Mouse (Mus musculus): ENCODE data around the gene Ntn1. TPM values are rescaled to one million over a fixed set of nuclear protein-coding genes. Genes with fewer than 3 reads are reported as not detected.

Gene Ntn1
- polyA plus RNA-seq, 1 experiment from 2014 or later, result 10.2 TPM

GRCm38 (mm10) chr11:68290631-68291030 lies 110.0 kb downstream of the Ntn1 start:
- 14% methylated on average over 8 of the region's 8 CpGs for WGBS
- H3K36me3 ChIP-seq, result no peaks in the 10 kb centered on the region
- H3K9me3 ChIP-seq, result no peaks in the 10 kb centered on the region
- H3K4me1 ChIP-seq (replicated peaks), result peaks cover 47% of the 10 kb centered on the region
- no peak overlapping the region for H3K27ac ChIP-seq
- H3K27me3 ChIP-seq, result peaks cover 70% of the 10 kb centered on the region
- peak overlapping the region; percentile 35 for H3K4me2 ChIP-seq
- H3K9ac ChIP-seq (replicated peaks), result no peak overlapping the region
- H3K4me3 ChIP-seq (replicated peaks), result no peak overlapping the region
- ATAC-seq (ENCODE audit: insufficient number of reproducible peaks, insufficient read depth, low FRiP score, low TSS enrichment, low read depth), result no peak

- H3K9ac ChIP-seq (replicated peaks), result no peak overlapping the region
- no peaks in the 10 kb centered on the region for H3K9me3 ChIP-seq
- H3K4me2 ChIP-seq, result no peak overlapping the region
- no peak overlapping the region for H3K27ac ChIP-seq
- no peaks in the 10 kb centered on the region for H3K36me3 ChIP-seq
- H3K4me3 ChIP-seq (replicated peaks), result no peak overlapping the region
- H3K27me3 ChIP-seq, result peaks cover 56% of the 10 kb centered on the region
- peaks cover 53% of the 10 kb centered on the region for H3K4me1 ChIP-seq (replicated peaks)
- 74% methylated on average over 5 of the region's 5 CpGs for WGBS
- no peak for ATAC-seq (ENCODE audit: insufficient number of reproducible peaks, insufficient read depth, low FRiP score, low TSS enrichment, low read depth)
Measured at GRCm38 (mm10) chr11:68287331-68287730, 113.3 kb downstream of the Ntn1 start.

- no peak overlapping the region for H3K27ac ChIP-seq
- H3K36me3 ChIP-seq, result no peaks in the 10 kb centered on the region
- 53% methylated on average over 10 of the region's 10 CpGs for WGBS
- peaks cover 49% of the 10 kb centered on the region for H3K4me1 ChIP-seq (replicated peaks)
- H3K9ac ChIP-seq (replicated peaks), result no peak overlapping the region
- H3K4me3 ChIP-seq (replicated peaks), result no peak overlapping the region
- no peak overlapping the region for H3K4me2 ChIP-seq
- ATAC-seq (ENCODE audit: insufficient number of reproducible peaks, insufficient read depth, low FRiP score, low TSS enrichment, low read depth), result peak; percentile 65; the same call in 1 of the 2 replicates
- H3K27me3 ChIP-seq, result peaks cover 45% of the 10 kb centered on the region
- no peaks in the 10 kb centered on the region for H3K9me3 ChIP-seq
Measured at GRCm38 (mm10) chr11:68286142-68286808, 114.3 kb downstream of the Ntn1 start.

- 42% methylated on average over 3 of the region's 3 CpGs for WGBS
Measured at GRCm38 (mm10) chr11:68285754-68286141, 114.9 kb downstream of the Ntn1 start.

GRCm38 (mm10) chr11:68280001-68280510 lies 120.6 kb downstream of the Ntn1 start:
- Histone ChIP-seq H3K9me3 (no peaks in the 10 kb centered on the region), H3K4me1 (replicated peaks) (peaks cover 30% of the 10 kb centered on the region), H3K36me3 (no peaks in the 10 kb centered on the region), H3K27me3 (peaks cover 26% of the 10 kb centered on the region), H3K4me2 (no peak overlapping the region), H3K9ac (replicated peaks) (no peak overlapping the region), H3K27ac (no peak overlapping the region), H3K4me3 (replicated peaks) (no peak overlapping the region)
- ATAC-seq (ENCODE audit: insufficient number of reproducible peaks, insufficient read depth, low FRiP score, low TSS enrichment, low read depth), result no peak
- 66% methylated on average over 10 of the region's 10 CpGs for WGBS

More at GRCm38 (mm10) chr11:68285754-68286141, 114.9 kb downstream of the Ntn1 start:
- Histone ChIP-seq H3K4me3 (replicated peaks) (no peak overlapping the region), H3K9me3 (no peaks in the 10 kb centered on the region), H3K4me2 (no peak overlapping the region), H3K9ac (replicated peaks) (no peak overlapping the region), H3K27ac (no peak overlapping the region), H3K36me3 (no peaks in the 10 kb centered on the region), H3K27me3 (peaks cover 40% of the 10 kb centered on the region), H3K4me1 (replicated peaks) (peaks cover 49% of the 10 kb centered on the region)
- ATAC-seq (ENCODE audit: insufficient number of reproducible peaks, insufficient read depth, low FRiP score, low TSS enrichment, low read depth), result no peak

- H3K27ac ChIP-seq, result no peak overlapping the region
- peaks cover 30% of the 10 kb centered on the region for H3K27me3 ChIP-seq
- H3K36me3 ChIP-seq, result no peaks in the 10 kb centered on the region
- 33% methylated on average over 6 of the region's 7 CpGs for WGBS
- H3K9me3 ChIP-seq, result no peaks in the 10 kb centered on the region
- peaks cover 30% of the 10 kb centered on the region for H3K4me1 ChIP-seq (replicated peaks)
- H3K9ac ChIP-seq (replicated peaks), result no peak overlapping the region
- H3K4me2 ChIP-seq, result no peak overlapping the region
- no peak overlapping the region for H3K4me3 ChIP-seq (replicated peaks)
- ATAC-seq (ENCODE audit: insufficient number of reproducible peaks, insufficient read depth, low FRiP score, low TSS enrichment, low read depth), result no peak
Measured at GRCm38 (mm10) chr11:68276945-68277344, 123.7 kb downstream of the Ntn1 start.

GRCm38 (mm10) chr11:68274331-68274811 lies 126.3 kb downstream of the Ntn1 start:
- no peak overlapping the region for H3K4me2 ChIP-seq
- no peak for ATAC-seq (ENCODE audit: insufficient number of reproducible peaks, insufficient read depth, low FRiP score, low TSS enrichment, low read depth)
- H3K4me1 ChIP-seq (replicated peaks), result peaks cover 32% of the 10 kb centered on the region
- peaks cover 20% of the 10 kb centered on the region for H3K27me3 ChIP-seq
- H3K4me3 ChIP-seq (replicated peaks), result no peak overlapping the region
- no peaks in the 10 kb centered on the region for H3K36me3 ChIP-seq
- H3K9ac ChIP-seq (replicated peaks), result no peak overlapping the region
- no peaks in the 10 kb centered on the region for H3K9me3 ChIP-seq
- no peak overlapping the region for H3K27ac ChIP-seq
- WGBS, result 57% methylated on average over 10 of the region's 10 CpGs

GRCm38 (mm10) chr11:68273855-68274254 lies 126.8 kb downstream of the Ntn1 start:
- no peak for ATAC-seq (ENCODE audit: insufficient number of reproducible peaks, insufficient read depth, low FRiP score, low TSS enrichment, low read depth)
- WGBS, result 86% methylated on average over 12 of the region's 12 CpGs
- Histone ChIP-seq H3K9ac (replicated peaks) (no peak overlapping the region), H3K4me2 (no peak overlapping the region), H3K36me3 (no peaks in the 10 kb centered on the region), H3K4me1 (replicated peaks) (peaks cover 32% of the 10 kb centered on the region), H3K4me3 (replicated peaks) (no peak overlapping the region), H3K9me3 (no peaks in the 10 kb centered on the region), H3K27ac (no peak overlapping the region), H3K27me3 (peaks cover 20% of the 10 kb centered on the region)

- Histone ChIP-seq H3K9ac (replicated peaks) (no peak overlapping the region), H3K27me3 (peaks cover 13% of the 10 kb centered on the region; the same call in 1 of the 2 replicates), H3K9me3 (no peaks in the 10 kb centered on the region), H3K4me1 (replicated peaks) (peaks cover 26% of the 10 kb centered on the region), H3K36me3 (no peaks in the 10 kb centered on the region), H3K4me2 (no peak overlapping the region), H3K27ac (no peak overlapping the region), H3K4me3 (replicated peaks) (no peak overlapping the region)
- WGBS, result 59% methylated on average over 19 of the region's 19 CpGs
- ATAC-seq (ENCODE audit: insufficient number of reproducible peaks, insufficient read depth, low FRiP score, low TSS enrichment, low read depth), result no peak
Measured at GRCm38 (mm10) chr11:68270730-68271467, 129.7 kb downstream of the Ntn1 start.

- Histone ChIP-seq H3K27ac (no peak overlapping the region), H3K9ac (replicated peaks) (no peak overlapping the region), H3K36me3 (no peaks in the 10 kb centered on the region), H3K4me1 (replicated peaks) (peaks cover 6% of the 10 kb centered on the region), H3K4me3 (replicated peaks) (no peak overlapping the region), H3K27me3 (no peaks in the 10 kb centered on the region; the same call in 1 of the 2 replicates), H3K9me3 (no peaks in the 10 kb centered on the region), H3K4me2 (no peak overlapping the region)
- no peak for ATAC-seq (ENCODE audit: insufficient number of reproducible peaks, insufficient read depth, low FRiP score, low TSS enrichment, low read depth)
- 82% methylated on average over 5 of the region's 5 CpGs for WGBS
Measured at GRCm38 (mm10) chr11:68264276-68264675, 136.3 kb downstream of the Ntn1 start.

GRCm38 (mm10) chr11:68263100-68263499 lies 137.5 kb downstream of the Ntn1 start:
- Histone ChIP-seq H3K27me3 (no peaks in the 10 kb centered on the region; the same call in none of the 2 replicates), H3K4me2 (no peak overlapping the region), H3K36me3 (no peaks in the 10 kb centered on the region), H3K9me3 (no peaks in the 10 kb centered on the region), H3K9ac (replicated peaks) (no peak overlapping the region), H3K27ac (no peak overlapping the region), H3K4me1 (replicated peaks) (peaks cover 6% of the 10 kb centered on the region), H3K4me3 (replicated peaks) (no peak overlapping the region)
- no peak for ATAC-seq (ENCODE audit: insufficient number of reproducible peaks, insufficient read depth, low FRiP score, low TSS enrichment, low read depth)
- 90% methylated on average over 5 of the region's 5 CpGs for WGBS
